Mouse (Mus musculus) lung, postnatal 4 days (tissue): ENCODE results near the gene Ntrk2.

Experiments
- DNase-seq, 2 experiments: peaks; one replicate each; pipeline ENCODE4 v3.0.0; 2021

Gene Ntrk2

GRCm38 (mm10) chr13:58806397-58806892 lies at the start of gene Ntrk2:
Ntrk2 (plus strand) TSS chr13:58806569.
- DNase-seq, result peak; percentile 80 to 84

DNA sequence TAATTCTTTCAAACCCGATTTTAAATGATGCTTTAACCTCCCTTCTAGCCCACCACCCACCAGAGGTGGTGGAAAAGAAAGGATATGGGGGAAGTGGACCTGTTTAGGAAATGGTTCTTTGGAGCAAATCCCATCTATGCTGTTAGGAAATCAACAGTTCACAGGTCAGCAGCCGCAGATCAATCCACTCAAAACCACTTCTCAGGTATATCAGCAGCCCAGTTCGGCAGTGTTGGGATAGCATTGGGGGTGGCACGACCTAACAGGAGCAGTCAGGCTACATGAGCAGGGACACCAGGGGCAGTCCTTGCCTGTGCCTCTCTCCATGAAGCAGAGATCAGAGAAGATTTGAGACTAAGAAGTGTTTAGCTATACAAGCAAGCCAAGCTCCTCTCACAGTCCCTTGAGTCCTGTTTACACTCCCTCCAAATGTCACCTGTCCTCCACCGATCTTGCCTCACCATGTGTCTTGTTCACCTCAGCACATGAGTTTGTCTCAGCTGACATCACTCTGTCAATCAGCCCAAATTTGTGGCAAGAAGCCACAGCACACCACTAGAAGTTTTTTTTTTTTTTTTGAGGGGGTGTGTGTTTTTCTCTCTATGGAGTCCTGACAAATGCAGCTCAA lies 45.3 kb upstream of the Ntrk2 start:
- DNase-seq, result no peak

DNA sequence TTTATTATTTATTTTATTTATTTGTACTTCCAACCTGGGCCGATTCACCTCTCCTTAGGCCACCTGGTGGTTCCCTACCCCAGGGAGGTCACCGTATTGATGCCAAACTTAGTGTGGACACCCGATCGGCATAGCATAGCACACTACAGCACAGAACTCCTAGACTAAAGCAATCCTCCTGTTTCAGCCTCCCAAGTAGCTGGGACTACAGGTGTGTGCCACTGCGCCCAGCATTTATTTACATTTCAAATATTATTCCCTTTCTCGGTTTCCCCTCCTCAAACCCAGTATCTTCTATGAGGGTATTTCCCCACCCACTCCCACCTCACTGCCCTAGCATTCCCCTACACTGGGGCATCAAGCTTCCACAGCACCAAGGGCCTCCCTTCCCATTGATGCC lies 38.1 kb upstream of the Ntrk2 start:
- no peak for DNase-seq

DNA sequence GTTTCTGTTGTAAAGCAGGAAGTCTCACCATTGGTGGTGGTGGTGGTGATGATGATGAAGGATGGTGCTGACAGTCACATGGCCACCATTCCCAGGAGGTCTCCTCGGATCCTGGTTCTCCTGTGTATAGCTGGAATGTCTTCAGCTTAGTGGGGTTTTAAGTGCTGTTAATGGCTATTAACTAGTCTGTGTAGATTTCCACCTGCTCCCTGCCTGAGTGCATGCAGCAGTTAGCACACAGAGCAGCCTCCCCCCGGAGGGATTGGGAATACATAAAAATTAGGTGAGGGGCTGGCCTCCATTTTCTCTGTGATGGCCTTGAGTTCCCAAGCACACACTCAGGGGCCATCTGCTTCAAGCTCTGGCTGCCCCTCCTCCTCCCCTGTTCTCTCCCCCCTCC lies 36.9 kb upstream of the Ntrk2 start:
- no peak for DNase-seq

- no peak for DNase-seq
These were observed 27.1 kb upstream of the Ntrk2 start for GRCm38 (mm10) chr13:58779261-58779660.

- peak in 1 of 2 experiments; percentile 17 for DNase-seq
These were observed 19.9 kb upstream of the Ntrk2 start for GRCm38 (mm10) chr13:58786476-58786875.

DNA sequence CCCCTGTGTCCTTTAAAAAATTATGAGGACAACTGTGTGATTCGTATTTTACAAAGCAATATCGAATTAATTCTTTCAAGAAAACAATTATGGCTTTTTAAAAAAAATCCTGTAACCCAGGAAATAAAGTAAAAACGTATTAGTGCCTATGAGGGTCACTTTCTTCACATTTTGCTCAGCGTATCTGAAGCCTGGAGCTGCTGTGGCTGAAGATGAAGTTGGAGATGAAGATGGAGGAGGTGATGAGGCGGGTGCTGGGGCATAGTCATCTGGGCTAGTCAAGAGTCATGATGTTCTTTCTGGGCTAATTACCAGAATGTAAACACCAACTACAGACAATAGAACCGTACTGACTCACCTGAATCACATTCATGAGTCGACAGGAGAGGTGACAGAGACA lies 15.6 kb upstream of the Ntrk2 start:
- DNase-seq, result no peak

DNA sequence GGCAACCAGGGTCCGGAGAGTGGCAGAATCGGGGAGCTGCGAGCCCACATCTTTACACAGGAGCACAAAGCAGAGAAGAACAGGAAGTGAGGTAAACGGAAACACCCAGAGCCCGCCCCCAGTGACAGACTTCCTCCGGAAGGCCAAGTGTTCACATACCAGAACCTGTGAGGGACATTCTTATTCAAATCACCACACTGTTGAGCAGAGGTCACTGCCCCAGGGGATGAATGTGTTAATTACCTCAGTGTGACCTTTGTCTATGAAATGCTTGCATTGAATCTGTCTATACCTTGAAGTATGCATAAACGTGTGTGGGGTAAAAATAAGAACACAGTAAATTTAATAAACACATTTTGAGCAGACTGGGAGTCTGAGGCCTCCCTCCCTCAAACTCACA lies 9.0 kb upstream of the Ntrk2 start:
- DNase-seq, result no peak

- no peak for DNase-seq
These were observed 5.1 kb upstream of the Ntrk2 start for GRCm38 (mm10) chr13:58801291-58801690.

DNA sequence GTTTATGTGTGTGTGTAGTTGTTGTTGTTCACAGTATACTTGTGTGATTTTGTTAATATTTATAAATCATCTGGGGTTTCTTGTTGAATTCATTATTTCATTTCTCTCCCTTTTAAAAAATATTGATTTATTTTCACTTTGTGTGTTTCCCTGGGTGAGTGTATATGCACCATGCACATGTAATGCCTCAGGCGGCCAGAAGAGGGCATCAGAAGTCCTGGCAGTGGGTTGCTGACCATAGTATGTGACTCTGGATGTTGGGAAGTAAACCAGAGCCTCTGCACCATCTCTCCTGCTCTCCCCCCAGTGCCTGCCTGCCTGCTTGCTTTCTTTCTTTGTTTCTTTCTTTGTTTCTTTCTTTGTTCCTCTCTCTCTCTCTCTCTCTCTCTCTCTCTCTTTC lies 2.5 kb upstream of the Ntrk2 start:
- no peak for DNase-seq

DNA sequence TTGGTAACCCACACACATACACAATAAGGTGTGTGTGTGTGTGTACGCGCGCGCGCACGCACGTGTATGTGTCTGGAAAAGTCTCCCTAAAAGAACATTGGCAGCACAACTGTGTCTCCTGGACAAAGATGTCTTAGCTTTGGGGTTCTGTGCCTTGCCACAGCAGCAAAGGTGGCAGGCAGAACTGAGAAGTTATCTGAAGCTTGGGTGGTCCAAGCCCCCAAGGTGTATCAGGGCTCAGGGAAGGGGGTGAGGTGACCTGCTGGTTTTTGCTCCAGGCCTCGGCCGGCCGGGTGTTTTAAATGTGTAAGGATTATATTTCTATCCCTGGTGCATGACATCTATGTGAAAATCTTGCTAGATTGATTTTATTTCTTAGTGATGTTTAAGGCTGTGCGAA lies 536 bp upstream of the Ntrk2 start:
- no peak for DNase-seq

GRCm38 (mm10) chr13:58806896-58807628 lies 693 bp downstream of the Ntrk2 start:
- no peak for DNase-seq

DNA sequence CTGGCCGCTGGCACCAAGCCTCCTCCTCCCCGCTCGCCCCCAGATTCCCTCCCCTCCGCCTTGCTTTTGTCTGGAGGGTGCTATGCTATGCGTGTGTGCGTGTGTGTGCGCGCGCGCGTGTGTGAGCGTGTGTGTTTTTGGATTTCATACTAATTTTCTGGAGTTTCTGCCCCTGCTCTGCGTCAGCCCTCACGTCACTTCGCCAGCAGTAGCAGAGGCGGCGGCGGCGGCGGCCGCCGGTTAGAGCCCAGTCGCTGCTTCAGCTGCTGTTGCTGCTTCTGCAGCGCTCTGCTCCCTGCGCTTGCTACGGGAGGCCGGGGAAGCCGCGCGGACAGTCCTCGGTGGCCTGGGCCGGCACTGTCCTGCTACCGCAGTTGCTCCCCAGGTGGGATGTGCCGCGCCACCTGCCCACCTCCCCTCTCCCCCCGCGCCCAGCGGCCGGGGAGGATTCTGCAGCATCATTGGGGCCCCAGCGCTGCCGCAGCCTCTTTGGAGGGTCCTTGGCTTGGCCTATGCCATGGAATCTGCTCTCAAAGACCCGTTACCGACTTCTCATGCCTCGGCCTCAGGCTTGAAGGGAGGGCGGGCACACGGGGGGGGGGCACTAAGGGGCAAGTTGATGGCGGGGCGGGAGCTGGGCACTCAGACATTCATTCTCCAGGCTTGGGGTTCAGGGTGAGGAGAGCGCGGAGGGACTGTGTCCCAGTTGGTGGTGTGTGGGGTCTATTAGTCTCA lies 1.4 kb downstream of the Ntrk2 start:
- peak; percentile 26 to 38 for DNase-seq

DNA sequence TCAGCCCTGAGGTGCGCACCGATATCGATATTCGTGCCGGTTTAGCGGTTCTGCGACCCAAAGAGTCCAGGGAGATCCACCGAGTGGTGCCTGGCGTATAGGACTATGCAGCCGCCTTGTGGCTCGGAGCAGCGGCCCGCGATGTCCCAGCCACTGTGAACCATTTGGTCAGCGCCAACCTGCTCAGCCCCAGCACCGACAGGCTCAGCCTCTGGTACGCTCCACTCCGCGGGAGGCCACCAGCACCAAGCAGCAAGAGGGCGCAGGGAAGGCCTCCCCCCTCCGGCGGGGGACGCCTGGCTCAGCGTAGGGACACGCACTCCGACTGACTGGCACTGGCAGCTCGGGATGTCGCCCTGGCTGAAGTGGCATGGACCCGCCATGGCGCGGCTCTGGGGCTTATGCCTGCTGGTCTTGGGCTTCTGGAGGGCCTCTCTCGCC lies 2.0 kb downstream of the Ntrk2 start:
- peak; percentile 16 to 29 for DNase-seq

DNA sequence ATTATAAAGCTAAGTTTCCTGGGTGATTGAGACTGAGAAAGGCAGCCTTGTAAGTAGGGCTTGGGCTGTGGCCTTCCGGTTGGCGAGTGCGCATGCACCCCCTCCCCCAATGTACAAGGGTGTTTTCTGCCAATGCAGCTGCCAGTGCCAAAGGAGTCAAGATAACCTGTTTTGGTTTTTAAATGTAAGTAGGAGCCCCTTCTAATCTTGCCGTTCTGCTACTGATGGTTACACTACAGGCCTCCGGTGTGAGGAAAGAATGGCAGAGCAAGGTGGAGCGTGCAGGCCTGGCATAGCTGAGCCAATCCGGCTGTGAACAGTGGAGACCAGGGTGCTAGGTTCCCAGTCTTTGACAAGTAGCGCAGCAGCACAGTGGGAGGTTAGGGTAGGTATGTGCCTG lies 3.6 kb downstream of the Ntrk2 start:
- no peak for DNase-seq

- no peak for DNase-seq
These were observed 18.4 kb downstream of the Ntrk2 start for GRCm38 (mm10) chr13:58824752-58825151.

DNA sequence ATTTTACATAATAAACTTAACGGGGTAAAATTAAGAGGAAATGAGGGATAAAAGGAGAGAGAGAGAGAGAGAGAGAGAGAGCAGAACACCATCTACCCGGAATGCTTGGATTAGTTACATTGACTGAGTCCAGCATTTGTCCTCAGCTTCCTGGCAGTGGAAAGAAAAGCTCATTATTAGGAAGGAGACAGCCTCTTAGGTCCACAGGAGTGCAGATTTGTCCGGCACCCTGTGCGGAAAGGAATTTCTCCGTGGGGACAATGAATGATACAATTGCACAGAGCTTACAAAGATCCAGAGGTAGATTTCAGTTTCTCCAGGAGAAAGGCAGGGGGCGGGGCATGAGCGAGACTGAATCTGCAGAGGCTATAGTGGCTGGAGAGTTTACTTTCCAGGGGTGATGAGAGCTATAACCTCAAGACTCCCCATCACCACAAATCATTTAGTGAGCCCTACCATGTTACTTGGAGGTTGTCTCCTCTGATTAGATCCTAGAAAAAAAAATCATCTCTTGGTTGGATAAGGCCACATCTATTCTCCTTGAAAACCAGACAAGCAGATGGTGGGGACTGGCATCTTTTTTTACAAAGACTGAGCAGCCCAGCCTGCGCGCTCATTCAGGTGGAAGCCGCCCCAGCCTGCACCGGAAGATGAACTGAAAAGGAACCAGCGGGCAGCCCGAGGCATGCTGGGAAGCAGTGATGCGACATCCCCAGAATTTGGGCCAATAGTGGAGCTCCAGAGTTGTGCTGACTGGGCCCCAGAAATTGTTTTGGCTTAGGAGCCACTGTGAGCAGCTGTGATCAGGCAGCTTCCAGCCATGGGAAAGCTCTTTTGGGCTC lies 20.2 kb downstream of the Ntrk2 start:
- no peak for DNase-seq

DNA sequence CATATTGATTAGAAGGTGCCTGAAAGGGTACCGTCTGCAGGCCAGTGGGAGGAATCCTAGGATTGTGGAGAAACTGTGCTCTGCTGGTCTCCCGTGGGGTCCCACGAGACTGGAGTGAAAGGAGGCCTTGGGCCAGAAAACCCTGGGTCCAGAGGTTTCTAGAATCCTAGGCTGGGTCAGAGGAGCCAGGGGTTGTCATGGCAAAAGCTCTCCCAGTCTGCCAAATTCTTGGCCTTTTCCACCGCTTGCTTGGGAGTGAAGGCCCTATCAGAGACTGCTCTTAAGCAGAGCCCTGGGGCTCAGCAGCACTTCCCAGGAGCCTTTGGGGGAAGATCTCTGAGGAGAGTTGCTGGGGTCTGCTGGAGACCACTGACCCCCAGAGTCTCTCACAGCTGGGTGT lies 25.6 kb downstream of the Ntrk2 start:
- no peak for DNase-seq

- no peak for DNase-seq
These were observed 28.4 kb downstream of the Ntrk2 start for GRCm38 (mm10) chr13:58834726-58835125.

DNA sequence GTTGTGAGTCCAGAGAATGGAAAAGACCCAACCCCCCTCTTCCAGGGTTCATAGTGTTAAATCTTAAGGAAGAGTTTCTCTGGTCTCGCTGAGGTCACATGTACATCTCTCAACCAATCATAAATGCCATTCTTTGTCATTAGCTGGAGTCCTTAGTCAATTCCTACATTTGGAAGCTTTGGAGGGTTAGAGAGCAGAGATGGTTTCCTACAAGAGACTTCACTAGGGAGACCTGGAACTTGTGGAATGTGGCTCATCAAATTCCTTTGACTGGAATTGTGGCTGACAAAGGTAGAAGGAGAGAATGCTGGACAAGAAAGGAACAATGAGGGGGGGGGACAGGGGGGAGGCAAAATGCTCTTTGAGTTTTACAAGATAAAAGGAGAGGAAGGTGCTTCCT lies 30.5 kb downstream of the Ntrk2 start:
- no peak for DNase-seq

GRCm38 (mm10) chr13:58838110-58838509 lies 31.7 kb downstream of the Ntrk2 start:
- no peak for DNase-seq

DNA sequence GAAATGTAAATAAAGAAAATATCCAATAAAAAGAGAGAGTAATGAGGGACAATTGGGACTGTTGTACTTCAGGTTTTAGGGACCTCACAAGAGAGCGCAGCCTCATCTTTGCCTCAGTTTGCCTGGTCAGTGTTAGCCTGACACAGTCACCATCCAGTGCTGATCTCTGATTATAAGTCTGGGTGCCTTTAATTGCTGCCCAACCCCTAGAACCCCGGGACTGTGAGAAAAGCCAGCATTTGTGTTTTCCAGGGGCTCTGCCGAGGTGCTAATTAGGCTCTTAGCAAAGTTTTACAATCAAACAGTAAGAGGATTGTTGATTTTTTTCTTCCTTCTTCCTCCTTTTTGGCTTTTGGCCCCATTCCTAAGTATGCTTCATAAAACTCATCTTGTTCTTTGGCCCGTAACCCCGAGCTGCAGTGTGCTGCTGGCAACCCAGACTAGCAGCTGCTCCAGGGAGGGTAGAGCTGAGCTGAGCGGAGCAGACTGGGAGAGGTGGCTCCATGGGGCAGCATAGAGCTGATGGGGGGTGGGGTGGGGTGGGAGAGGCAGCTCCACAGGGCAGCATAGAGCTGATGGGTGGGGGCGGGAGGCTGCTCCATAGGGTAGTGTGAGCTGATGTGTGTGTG lies 34.5 kb downstream of the Ntrk2 start:
- peak; percentile 6 to 33 for DNase-seq
